Mouse (Mus musculus) G1E (cell line): ENCODE data around the gene Pmvk.

Source experiments
- CTCF ChIP-seq: IDR thresholded peaks from 2 replicates; pipeline ENCODE4 v1.5.1; 2012; ENCODE audit warnings: low read depth, low read length, inconsistent platforms, mixed read lengths
- POLR2AphosphoS5 ChIP-seq: IDR thresholded peaks from 2 replicates; pipeline ENCODE4 v1.6.1; 2012; ENCODE audit warnings: low read depth, low read length, inconsistent platforms; ENCODE audit not compliant: insufficient replicate concordance

GRCm38 (mm10) chr3:89516321-89516720 is 62.0 kb downstream of the Pmvk start:
- TF ChIP-seq CTCF = no peak
- TF ChIP-seq POLR2AphosphoS5 = no peak
